Mouse (Mus musculus): Measurements from ENCODE around the gene Egln3. TPM values are rescaled to one million over a fixed set of nuclear protein-coding genes. Genes with fewer than 3 reads are reported as not detected.

The Egln3 gene
- total and polyA plus RNA-seq, 3 experiments, result 0.11 TPM; not detected in 2

DNA sequence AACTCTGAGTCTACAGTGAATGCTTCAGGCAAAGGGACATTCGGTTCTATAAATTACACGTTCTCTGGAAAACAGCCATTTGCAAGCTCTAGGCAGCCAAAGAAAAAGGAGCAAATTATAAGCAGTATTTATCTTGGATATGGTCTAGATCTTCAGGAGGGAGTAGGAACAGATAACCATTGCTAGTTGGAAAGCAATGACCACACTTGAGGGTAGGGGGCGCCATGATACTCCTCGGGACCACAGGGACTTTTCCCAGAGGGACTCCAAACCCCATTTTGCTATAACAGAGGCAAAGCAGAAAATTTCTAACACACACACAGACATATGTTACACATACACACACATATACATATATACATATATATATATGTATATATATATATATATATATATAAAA is 3.5 kb downstream of the Egln3 start:
- DNase-seq (ENCODE audit: low spot score) (no peak), ATAC-seq (ENCODE audit: extremely low read depth, insufficient number of reproducible peaks, low FRiP score, poor library complexity, severe bottlenecking) (no peak)
- Histone ChIP-seq H3K4me1 (ENCODE audit: insufficient read depth, low read depth, low read length) (no peaks in the 10 kb centered on the region), H3K27me3 (ENCODE audit: insufficient read depth, low read length) (no peaks in the 10 kb centered on the region), H3K4me3 (ENCODE audit: low read depth, low read length) (no peak overlapping the region), H3K9me3 (replicated peaks) (peaks cover 65% of the 10 kb centered on the region), H3K36me3 (replicated peaks) (no peaks in the 10 kb centered on the region)
- TF ChIP-seq GATA2 (IDR thresholded peaks at IDR 0.05; ENCODE audit: borderline replicate concordance, low read depth, low read length) (no peak), TAL1 (conservative IDR thresholded peaks at IDR 0.05; ENCODE audit: low read depth, low read length) (no peak), GATA1 (IDR thresholded peaks at IDR 0.05; ENCODE audit: borderline replicate concordance, low read length) (no peak), POLR2AphosphoS5 (IDR thresholded peaks at IDR 0.05; ENCODE audit: insufficient replicate concordance, low read depth, low read length) (no peak), CTCF (IDR thresholded peaks at IDR 0.05; ENCODE audit: low read depth, low read length) (no peak)

DNA sequence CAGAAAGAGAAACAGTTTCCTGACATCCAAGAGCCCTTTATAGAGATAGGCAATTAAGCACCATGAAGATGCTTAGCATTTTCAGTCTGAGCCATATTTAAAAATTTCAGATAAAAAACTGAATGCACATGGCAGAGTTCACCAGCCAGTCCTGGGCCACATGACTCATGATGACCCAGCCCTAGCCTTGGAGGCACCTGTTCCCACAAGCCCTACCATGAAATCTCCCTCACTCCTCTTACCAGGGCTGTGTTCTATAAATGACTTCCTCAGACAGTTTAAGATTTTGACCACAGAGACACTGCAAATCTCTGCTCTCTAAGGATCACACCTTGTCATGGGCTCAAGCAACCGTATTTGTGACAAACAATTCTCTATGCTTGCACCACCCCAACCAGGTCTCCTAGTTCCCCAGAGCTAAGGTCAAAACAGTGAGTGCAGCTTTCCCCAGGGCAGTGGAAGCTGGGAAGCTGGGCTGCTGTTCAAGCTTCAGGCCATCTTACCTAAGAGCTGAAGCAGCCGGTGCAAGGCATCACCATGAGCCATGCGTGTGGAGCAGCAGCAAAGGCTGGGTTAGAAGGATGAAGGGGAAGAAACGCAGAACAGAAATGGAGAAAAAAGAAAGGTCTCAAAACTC is 5.3 kb downstream of the Egln3 start:
- Histone ChIP-seq H3K4me1 (ENCODE audit: insufficient read depth, low read depth, low read length) (no peaks in the 10 kb centered on the region), H3K4me3 (ENCODE audit: low read depth, low read length) (no peak overlapping the region), H3K36me3 (replicated peaks) (no peaks in the 10 kb centered on the region), H3K9me3 (replicated peaks) (peaks cover 65% of the 10 kb centered on the region), H3K27me3 (ENCODE audit: insufficient read depth, low read length) (no peaks in the 10 kb centered on the region)
- TF ChIP-seq TAL1 (conservative IDR thresholded peaks at IDR 0.05; ENCODE audit: low read depth, low read length), result no peak
- no peak for TF ChIP-seq GATA2 (IDR thresholded peaks at IDR 0.05; ENCODE audit: borderline replicate concordance, low read depth, low read length)
- TF ChIP-seq CTCF (IDR thresholded peaks at IDR 0.05; ENCODE audit: low read depth, low read length), result no peak
- no peak for TF ChIP-seq POLR2AphosphoS5 (IDR thresholded peaks at IDR 0.05; ENCODE audit: insufficient replicate concordance, low read depth, low read length)
- TF ChIP-seq GATA1 (IDR thresholded peaks at IDR 0.05; ENCODE audit: borderline replicate concordance, low read length), result no peak
- ATAC-seq (ENCODE audit: extremely low read depth, insufficient number of reproducible peaks, low FRiP score, poor library complexity, severe bottlenecking) (no peak), DNase-seq (ENCODE audit: low spot score) (no peak)

DNA sequence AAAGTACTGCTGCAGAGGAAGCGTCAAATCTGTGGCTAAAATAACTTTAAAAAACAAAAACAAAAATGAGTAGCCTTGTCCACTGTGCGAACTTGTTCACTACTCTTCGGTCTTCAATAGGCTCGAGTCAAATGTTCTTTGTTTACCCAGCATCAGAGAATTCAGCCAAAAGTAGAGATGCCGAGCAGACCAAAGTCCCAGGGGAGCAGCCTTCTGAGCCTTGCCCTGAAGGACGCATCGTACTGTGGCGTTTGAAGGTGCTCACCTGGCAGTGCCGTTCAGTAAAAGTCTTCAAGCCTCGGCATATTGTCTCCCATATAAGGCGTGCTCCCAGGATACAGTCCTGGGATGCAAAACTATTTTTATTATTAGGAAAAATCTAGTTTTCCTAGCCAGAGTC is 5.8 kb downstream of the Egln3 start:
- Histone ChIP-seq H3K36me3 (replicated peaks) (no peaks in the 10 kb centered on the region), H3K9me3 (replicated peaks) (peaks cover 64% of the 10 kb centered on the region), H3K27me3 (ENCODE audit: insufficient read depth, low read length) (no peaks in the 10 kb centered on the region), H3K4me3 (ENCODE audit: low read depth, low read length) (no peak overlapping the region), H3K4me1 (ENCODE audit: insufficient read depth, low read depth, low read length) (no peaks in the 10 kb centered on the region)
- ATAC-seq (ENCODE audit: extremely low read depth, insufficient number of reproducible peaks, low FRiP score, poor library complexity, severe bottlenecking) (no peak), DNase-seq (ENCODE audit: low spot score) (no peak)
- TF ChIP-seq CTCF (IDR thresholded peaks at IDR 0.05; ENCODE audit: low read depth, low read length) (no peak), POLR2AphosphoS5 (IDR thresholded peaks at IDR 0.05; ENCODE audit: insufficient replicate concordance, low read depth, low read length) (no peak), GATA2 (IDR thresholded peaks at IDR 0.05; ENCODE audit: borderline replicate concordance, low read depth, low read length) (no peak), GATA1 (IDR thresholded peaks at IDR 0.05; ENCODE audit: borderline replicate concordance, low read length) (no peak), TAL1 (conservative IDR thresholded peaks at IDR 0.05; ENCODE audit: low read depth, low read length) (no peak)

GRCm38 (mm10) chr12:54197301-54197782 is 6.3 kb downstream of the Egln3 start:
- ATAC-seq (ENCODE audit: extremely low read depth, insufficient number of reproducible peaks, low FRiP score, poor library complexity, severe bottlenecking) (no peak), DNase-seq (ENCODE audit: low spot score) (no peak)
- H3K9me3 ChIP-seq (replicated peaks), result peaks cover 62% of the 10 kb centered on the region
- H3K36me3 ChIP-seq (replicated peaks), result no peaks in the 10 kb centered on the region
- no peak for TF ChIP-seq GATA2 (IDR thresholded peaks at IDR 0.05; ENCODE audit: borderline replicate concordance, low read depth, low read length)
- TF ChIP-seq TAL1 (conservative IDR thresholded peaks at IDR 0.05; ENCODE audit: low read depth, low read length), result no peak
- TF ChIP-seq CTCF (IDR thresholded peaks at IDR 0.05; ENCODE audit: low read depth, low read length), result no peak
- TF ChIP-seq GATA1 (IDR thresholded peaks at IDR 0.05; ENCODE audit: borderline replicate concordance, low read length), result no peak
- TF ChIP-seq POLR2AphosphoS5 (IDR thresholded peaks at IDR 0.05; ENCODE audit: insufficient replicate concordance, low read depth, low read length), result no peak
- no peaks in the 10 kb centered on the region for H3K4me1 ChIP-seq (ENCODE audit: insufficient read depth, low read depth, low read length)
- H3K27me3 ChIP-seq (ENCODE audit: insufficient read depth, low read length), result no peaks in the 10 kb centered on the region
- no peak overlapping the region for H3K4me3 ChIP-seq (ENCODE audit: low read depth, low read length)

DNA sequence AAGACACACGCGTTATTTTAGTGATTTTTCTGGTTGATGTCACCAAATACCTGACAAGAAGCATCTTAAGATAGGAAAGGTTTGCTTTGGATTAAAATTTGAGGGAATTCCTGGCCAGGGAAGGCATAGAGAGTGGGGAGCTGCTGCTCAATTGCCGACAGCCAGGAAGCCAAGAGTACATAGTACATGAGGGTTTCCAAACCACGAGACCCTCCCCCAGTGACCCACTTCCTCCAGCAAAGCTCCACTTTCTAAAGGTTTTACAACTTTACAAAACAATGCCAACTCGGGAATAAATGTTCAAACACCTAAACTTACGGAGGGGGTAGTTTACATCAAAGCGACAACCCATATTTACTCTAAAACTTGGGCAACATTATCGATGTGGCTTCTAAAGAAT is 6.8 kb downstream of the Egln3 start:
- H3K9me3 ChIP-seq (replicated peaks), result peaks cover 62% of the 10 kb centered on the region
- ATAC-seq (ENCODE audit: extremely low read depth, insufficient number of reproducible peaks, low FRiP score, poor library complexity, severe bottlenecking), result no peak
- no peaks in the 10 kb centered on the region for H3K36me3 ChIP-seq (replicated peaks)
- H3K4me3 ChIP-seq (ENCODE audit: low read depth, low read length), result no peak overlapping the region
- TF ChIP-seq GATA1 (IDR thresholded peaks at IDR 0.05; ENCODE audit: borderline replicate concordance, low read length) (no peak), POLR2AphosphoS5 (IDR thresholded peaks at IDR 0.05; ENCODE audit: insufficient replicate concordance, low read depth, low read length) (no peak), GATA2 (IDR thresholded peaks at IDR 0.05; ENCODE audit: borderline replicate concordance, low read depth, low read length) (no peak)
- no peaks in the 10 kb centered on the region for H3K27me3 ChIP-seq (ENCODE audit: insufficient read depth, low read length)
- no peaks in the 10 kb centered on the region for H3K4me1 ChIP-seq (ENCODE audit: insufficient read depth, low read depth, low read length)
- DNase-seq (ENCODE audit: low spot score), result no peak

DNA sequence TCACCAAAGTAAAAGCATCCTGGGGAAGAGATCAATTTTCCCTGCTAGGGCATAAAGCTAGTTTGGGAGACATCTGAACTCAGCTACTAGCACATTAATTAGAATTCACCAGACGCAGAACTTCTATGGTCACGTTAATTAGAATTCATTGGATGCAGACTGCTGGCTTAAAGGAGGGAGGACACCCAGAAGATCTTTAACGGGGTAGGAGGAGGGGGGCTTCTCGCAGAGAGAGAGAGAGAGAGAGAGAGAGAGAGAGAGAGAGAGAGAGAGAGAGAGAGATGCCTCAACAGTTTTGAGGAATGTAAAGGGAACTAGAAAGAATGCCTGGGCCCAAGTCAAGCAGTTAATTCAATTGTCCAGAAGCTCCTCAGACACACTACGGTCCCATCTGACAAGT is 9.5 kb downstream of the Egln3 start:
- no peak overlapping the region for H3K4me3 ChIP-seq (ENCODE audit: low read depth, low read length)
- DNase-seq (ENCODE audit: low spot score), result no peak
- H3K9me3 ChIP-seq (replicated peaks), result peaks cover 73% of the 10 kb centered on the region
- H3K36me3 ChIP-seq (replicated peaks), result no peaks in the 10 kb centered on the region
- no peaks in the 10 kb centered on the region for H3K27me3 ChIP-seq (ENCODE audit: insufficient read depth, low read length)
- H3K4me1 ChIP-seq (ENCODE audit: insufficient read depth, low read depth, low read length), result no peaks in the 10 kb centered on the region
- ATAC-seq (ENCODE audit: extremely low read depth, insufficient number of reproducible peaks, low FRiP score, poor library complexity, severe bottlenecking), result no peak
- TF ChIP-seq GATA1 (IDR thresholded peaks at IDR 0.05; ENCODE audit: borderline replicate concordance, low read length) (no peak), TAL1 (conservative IDR thresholded peaks at IDR 0.05; ENCODE audit: low read depth, low read length) (no peak), GATA2 (IDR thresholded peaks at IDR 0.05; ENCODE audit: borderline replicate concordance, low read depth, low read length) (no peak), POLR2AphosphoS5 (IDR thresholded peaks at IDR 0.05; ENCODE audit: insufficient replicate concordance, low read depth, low read length) (no peak), CTCF (IDR thresholded peaks at IDR 0.05; ENCODE audit: low read depth, low read length) (no peak)

Data from G1E (cell line).